Mouse (Mus musculus): ENCODE measurements around the gene Skint1. TPM values are rescaled to one million over a fixed set of nuclear protein-coding genes. Genes with fewer than 3 reads are reported as not detected.

Skint1 gene
- polyA plus RNA-seq (2015; fragmentation: Nextera tagmentation; extraction: Ambion mirVana) = not detected in 2 replicates

DNA sequence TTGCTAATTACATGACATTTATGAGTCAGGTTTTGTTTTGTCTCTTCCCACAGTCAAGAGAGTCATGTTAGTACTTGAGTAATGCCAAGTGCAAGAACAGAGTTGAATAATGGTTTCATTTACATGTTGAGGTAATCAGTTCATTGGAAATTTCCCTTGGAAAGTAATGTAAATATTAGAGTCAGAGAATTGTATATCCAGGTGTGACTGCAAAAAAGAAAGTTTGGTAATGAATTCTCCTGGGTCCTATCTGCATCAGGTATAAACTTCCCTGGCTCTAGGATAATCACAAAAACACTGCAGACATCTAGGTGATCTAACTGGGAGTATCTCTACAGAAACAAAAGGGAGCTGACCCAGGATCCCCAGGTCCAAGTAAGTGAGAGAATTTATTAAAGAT lies at the start of gene Skint1:
TSS of gene Skint1 (plus strand) at position 301 of the 400 bp plus-strand sequence.

DNA sequence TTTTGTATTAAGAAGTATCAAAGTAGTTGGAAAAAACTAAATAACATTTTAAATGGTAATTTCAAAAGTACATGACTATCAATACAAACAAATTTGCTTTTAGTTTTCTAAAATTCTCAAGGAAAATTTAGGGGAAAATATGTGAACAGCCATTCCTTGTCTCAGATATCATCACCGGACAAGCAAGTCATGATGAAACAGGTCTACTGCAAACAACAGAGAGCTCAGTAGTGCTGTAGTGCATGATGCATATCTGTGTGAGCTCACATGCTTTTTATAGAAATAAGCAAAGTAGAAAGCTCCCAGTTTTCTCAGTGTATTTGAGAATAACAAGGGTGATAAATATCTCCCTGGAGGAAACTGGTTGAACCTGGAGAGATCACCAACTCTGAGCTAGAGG lies 33.4 kb upstream of the Skint1 start, which contains the start of gene Skint7:
TSS of gene Skint7 (plus strand) at position 301 of the 400 bp plus-strand sequence.

DNA sequence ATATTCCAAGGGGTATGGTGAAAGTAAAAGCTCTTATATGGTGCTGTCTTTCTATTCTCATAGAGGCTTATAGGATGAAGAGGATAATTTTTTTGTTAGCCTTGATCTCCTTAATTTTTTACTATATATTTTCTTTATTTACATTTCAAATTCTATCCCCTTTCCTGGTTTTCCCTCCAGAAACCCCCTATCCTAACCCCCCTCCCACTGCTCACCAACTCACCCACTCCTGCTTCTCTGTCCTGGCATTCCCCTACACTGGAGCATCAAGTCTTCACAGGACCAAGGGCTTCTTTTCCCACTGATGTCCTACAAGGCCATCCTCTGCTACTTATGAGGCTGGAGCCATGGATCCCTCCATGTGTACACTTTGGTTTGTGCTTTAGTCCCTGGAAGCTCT lies 65.6 kb downstream of the Skint1 start, which contains the start of gene Skint4:
TSS of gene Skint4 (plus strand) at position 301 of the 400 bp plus-strand sequence.

Other genes starting within 250 kb of the Skint1 start
- 0.83 and 1.2 TPM in 2 replicates for gene Slc5a9, start 103.4 kb upstream of the Skint1 start, polyA plus RNA-seq (2015; fragmentation: Nextera tagmentation; extraction: Ambion mirVana)
- 0.11 TPM in 1 of 2 replicates, not detected in the other for gene Skint8, start 86.9 kb upstream of the Skint1 start, polyA plus RNA-seq (2015; fragmentation: Nextera tagmentation; extraction: Ambion mirVana)
- gene Skint7, start 33.3 kb upstream of the Skint1 start, polyA plus RNA-seq (2015; fragmentation: Nextera tagmentation; extraction: Ambion mirVana) = 0.08 and 0.15 TPM in 2 replicates
- gene Skint4, start 65.7 kb downstream of the Skint1 start, polyA plus RNA-seq (2015; fragmentation: Nextera tagmentation; extraction: Ambion mirVana) = 0.06 TPM in 1 of 2 replicates, not detected in the other
- gene Skint3, start 226.0 kb downstream of the Skint1 start, polyA plus RNA-seq (2015; fragmentation: Nextera tagmentation; extraction: Ambion mirVana) = 0.07 TPM in 1 of 2 replicates, not detected in the other